Mouse (Mus musculus): ENCODE data around the gene Msi2. TPM values are rescaled to one million over a fixed set of nuclear protein-coding genes. Genes with fewer than 3 reads are reported as not detected.

Msi2 gene
- polyA plus RNA-seq (2012; fragmentation: generic; extraction: Trizol), result 1 to 10 TPM; 3.4 to 5.7 TPM

DNA sequence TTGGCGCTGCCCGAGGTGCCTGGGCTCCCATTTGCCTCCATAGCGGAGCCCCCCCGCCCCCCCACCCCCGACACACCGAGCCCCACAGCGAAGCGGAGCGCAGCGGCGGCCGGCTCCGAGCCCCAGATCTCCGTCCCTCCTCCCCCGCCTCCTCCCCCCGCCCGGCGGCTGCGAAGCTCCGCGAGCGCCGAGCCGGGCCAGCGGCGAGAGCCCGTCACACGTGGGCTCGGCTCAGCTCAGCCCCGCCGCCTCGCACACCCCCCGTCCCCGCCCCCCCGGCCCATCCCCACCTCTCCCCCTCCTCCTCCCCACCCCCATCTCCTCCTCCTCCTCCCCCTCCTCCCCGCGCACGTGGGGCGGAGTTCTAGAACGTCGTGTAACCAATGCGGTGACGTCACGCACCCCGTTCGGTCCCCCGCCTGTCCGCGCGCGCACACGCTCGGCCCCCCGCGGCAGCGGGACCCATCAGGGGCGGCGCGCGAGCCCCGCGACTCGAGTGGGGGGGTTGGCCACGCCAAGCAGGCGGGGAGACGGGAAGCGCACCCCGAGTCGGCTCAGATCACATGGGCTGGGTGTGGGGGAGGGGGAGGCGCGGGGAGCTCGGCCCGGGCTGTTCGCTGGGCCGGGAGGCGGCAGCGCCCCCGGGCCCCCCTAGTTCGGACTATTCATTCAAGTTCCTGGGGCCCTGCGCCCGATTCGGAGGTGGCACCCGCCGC is at the start of gene Msi2:
TSS of gene Msi2 (minus strand) at position 464 of the 716 bp plus-strand sequence.

DNA sequence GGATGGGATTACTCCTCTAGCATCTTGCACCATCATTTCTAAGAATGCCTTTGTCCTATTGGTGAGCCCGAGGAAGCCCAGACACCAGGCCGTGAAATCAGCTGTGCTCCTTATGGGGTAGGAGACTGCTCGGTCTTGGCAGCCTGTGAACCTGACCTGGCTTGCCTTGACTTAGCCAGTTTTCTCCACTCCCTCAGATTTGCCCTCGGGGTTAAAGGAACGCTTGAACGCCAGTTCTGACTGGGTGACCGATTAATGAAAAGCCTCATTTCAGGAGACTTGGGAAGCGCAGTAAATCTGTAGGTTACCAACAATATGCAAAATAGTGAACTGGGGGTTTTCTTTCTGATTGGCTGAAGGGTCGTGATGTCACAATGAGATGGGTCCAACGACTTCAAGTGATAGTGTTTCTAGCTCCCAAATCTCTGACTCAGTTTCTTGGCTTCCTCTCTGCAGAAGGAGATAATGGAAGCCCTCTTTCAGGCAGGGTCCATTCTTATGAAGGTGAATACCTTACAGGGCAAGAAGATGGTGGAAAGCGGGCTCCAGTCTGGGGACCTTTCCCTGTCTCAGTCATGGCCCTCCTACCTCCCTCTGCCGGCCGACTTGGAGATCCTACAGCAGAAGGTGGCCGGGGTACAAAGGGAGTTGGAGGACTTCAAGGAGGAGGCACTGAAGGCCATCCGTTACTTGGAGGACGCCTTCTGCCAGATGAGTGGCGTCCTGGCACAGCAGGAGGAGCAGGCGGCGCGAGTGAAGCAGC is 424.5 kb downstream of the Msi2 start, which contains the start of gene Ccdc182:
TSS of gene Ccdc182 (plus strand) at position 428 of the 763 bp plus-strand sequence.

Other genes starting within 250 kb of the Msi2 start
- gene Akap1, start 146.1 kb upstream of the Msi2 start, polyA plus RNA-seq (2012; fragmentation: generic; extraction: Trizol), result 10 to 100 TPM in 1 of 2 experiments, 1 to 10 TPM in 1; 9.1 to 23.0 TPM
- 100 to 1,000 TPM in 1 of 2 experiments, 10 to 100 TPM in 1; 39.0 to 269 TPM for gene Scpep1, start 237.0 kb upstream of the Msi2 start, polyA plus RNA-seq (2012; fragmentation: generic; extraction: Trizol)
- 10 to 100 TPM in 1 of 2 experiments, under 1 TPM in 1; 0.84 to 21.2 TPM for gene Elobl, start 248.4 kb upstream of the Msi2 start, polyA plus RNA-seq (2012; fragmentation: generic; extraction: Trizol)

All from C3H10T1/2 (cell line).